Mouse (Mus musculus) hindlimb bud, embryonic 11.5 days (tissue): ENCODE measurements around the gene Napsa.

Experiments used
- DNase-seq: peaks from one replicate; pipeline ENCODE4 v3.0.0-alpha.2; 2012; ENCODE audit warnings: low read depth, low spot score; ENCODE audit errors: extremely low spot score

The Napsa gene

DNA sequence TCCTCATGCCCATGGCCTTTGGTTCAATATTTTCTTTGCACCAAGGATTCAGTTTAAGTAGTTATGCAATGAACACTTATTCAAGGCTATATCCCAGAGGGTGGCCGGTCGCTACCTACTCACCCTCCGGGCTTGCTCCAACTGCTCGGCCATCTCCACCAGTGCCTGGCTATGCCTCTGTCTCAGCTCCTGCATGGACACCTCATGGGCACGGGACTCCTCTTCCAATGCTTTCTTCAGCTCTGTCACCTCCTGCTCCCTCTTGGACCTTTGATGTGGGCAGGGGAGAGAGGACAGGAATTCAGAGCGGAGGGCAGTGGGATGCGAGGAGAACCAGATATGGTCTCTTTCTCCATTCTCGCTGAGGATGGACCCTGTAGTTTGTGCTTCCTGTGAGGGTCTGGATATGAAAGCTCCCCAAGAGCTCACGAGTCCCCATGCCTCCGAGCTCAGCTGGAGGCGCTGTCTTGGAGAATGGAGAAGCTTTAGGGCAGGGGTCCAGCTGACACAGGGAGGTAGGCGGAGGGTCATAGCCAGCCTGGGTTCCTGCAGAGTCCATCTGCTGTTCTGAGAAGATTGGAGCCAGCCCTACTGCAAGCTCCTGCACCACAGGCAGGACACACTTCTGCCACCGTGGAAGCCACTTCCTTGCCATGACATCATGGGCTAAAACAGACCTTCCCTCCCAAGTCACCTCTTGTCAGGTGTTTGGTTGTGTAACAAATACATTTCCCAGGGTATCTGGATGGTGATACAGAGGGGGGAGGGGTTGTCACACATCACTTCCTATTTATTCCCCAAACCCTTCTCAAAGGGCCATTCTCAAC lies 53.3 kb downstream of the Napsa start:
- DNase-seq, result no peak

DNA sequence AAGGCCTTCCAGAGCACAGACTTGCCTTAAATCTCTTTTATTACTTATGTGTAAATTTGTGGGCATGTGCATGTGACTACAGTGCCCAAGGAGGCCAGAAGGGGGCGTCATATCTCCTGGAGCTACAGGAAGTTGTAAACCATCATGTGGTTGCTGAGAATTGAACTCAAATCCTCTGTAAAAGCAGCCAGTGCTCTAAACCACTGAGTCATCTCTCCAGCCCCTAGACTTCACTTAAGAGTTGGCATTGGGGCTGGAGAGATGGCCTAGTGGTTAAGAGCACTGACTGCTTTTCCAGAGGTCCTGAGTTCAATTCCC lies 53.8 kb downstream of the Napsa start:
- no peak for DNase-seq

GRCm38 (mm10) chr7:44626966-44627365 lies 54.8 kb downstream of the Napsa start:
- no peak for DNase-seq

GRCm38 (mm10) chr7:44628402-44629034 lies 56.3 kb downstream of the Napsa start:
- no peak for DNase-seq

GRCm38 (mm10) chr7:44630437-44630836 lies 58.3 kb downstream of the Napsa start:
- DNase-seq, result no peak

DNA sequence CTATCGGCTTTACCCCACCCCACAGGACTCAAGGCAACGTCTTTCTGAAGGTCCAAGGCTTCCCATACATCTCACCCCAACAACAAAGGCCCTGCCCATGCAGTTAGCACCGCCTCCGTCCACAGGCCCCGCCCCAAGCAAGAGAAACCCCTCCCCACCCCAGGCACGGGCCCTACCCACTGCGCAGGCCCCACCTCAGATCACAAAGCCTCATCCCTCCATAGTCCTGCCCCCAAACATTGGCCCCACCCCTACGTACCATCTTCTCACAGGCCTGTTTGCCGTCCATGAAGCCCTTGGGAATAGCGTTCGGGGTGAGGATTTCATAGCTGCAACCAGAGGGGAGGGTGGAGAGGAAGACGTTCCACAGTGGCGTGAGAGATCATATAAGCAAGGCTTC lies 60.5 kb downstream of the Napsa start:
- no peak for DNase-seq

DNA sequence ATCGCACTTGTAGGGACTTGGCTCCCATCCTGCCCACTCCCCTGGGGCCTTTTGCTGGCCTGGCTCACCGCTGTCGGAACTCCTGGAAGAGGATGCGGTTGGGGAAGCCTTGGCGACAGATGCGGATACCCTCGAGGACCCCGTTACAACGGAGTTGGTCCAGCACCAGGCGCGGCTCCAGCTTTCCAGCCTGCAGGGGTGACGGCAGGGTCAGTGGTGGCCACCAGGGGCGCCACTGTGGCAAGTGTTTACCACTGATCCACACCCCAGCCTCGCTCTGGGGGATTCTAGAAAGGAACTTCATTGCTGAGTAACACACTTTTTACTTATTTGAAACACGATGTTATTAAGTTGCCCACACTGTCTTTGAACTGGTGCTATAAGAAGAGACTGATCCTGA lies 61.2 kb downstream of the Napsa start:
- DNase-seq, result no peak
